Mouse (Mus musculus): Measurements from ENCODE around the gene Hoxc9. TPM values are rescaled to one million over a fixed set of nuclear protein-coding genes. Genes with fewer than 3 reads are reported as not detected.

The Hoxc9 gene
- polyA plus RNA-seq, 1 experiment from 2014 or later: not detected

DNA sequence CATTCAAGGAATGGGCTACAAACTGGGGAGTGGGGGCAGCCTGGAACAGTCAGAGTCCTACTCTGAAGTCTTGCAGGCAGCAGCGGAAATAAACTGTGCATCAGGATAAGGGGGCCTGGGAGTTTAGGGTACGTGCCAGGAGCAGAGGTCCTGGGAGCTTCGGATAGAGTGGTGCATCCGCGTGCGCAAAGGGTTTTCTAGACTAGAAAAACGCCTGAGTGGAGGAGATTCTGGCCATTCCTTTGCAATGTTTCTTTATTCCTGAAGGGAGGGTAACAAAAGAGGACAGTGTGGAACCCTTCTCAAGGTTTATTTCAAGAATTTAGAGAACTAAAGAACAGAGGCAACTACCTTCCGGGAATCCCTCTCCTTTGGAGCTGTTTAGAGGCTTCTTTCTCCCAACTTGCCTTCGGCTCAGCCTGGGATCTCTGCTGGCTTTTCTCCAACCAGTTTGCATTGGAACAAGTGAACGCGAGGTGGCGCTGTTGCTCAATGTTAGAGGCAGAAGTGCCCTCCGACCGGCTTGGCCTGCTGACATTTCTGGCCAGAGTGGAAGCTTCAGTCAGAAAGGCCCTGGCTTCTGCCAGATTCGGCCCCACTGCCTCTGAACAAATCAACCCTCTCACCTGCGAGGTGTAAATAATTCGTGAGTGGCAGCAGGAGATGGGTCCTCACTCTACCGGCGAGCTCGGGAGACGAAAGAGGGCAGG lies 11.0 kb downstream of the Hoxc9 start:
- peak; percentile 53 for ATAC-seq

GRCm38 (mm10) chr15:102988078-102988477 lies 11.8 kb downstream of the Hoxc9 start:
- peaks cover 93% of the 10 kb centered on the region for H3K27me3 ChIP-seq (replicated peaks; ENCODE audit: insufficient read depth, low read length)
- no peak overlapping the region for H3K4me2 ChIP-seq (replicated peaks; ENCODE audit: low read depth, low read length)
- no peaks in the 10 kb centered on the region for H3K9me3 ChIP-seq (ENCODE audit: low read length)
- ATAC-seq (no peak), DNase-seq (ENCODE audit: low spot score) (no peak)
- H3K36me3 ChIP-seq (ENCODE audit: insufficient read depth, low read length): no peaks in the 10 kb centered on the region
- no peak overlapping the region for H3K4me3 ChIP-seq (ENCODE audit: low read depth, low read length)
- H3K4me1 ChIP-seq (ENCODE audit: insufficient read depth, low read depth, low read length): no peaks in the 10 kb centered on the region
- TF ChIP-seq CTCF (IDR thresholded peaks at IDR 0.05) (no peak), EP300 (IDR thresholded peaks at IDR 0.05) (no peak)
- no peak overlapping the region for H3K27ac ChIP-seq (ENCODE audit: low read length)
- no peak overlapping the region for H3K9ac ChIP-seq (replicated peaks; ENCODE audit: low read depth)
- 26% methylated on average over 5 of the region's 5 CpGs for WGBS

More for the DNA sequence above, 11.0 kb downstream of the Hoxc9 start:
- H3K4me3 ChIP-seq (ENCODE audit: low read depth, low read length): no peak overlapping the region
- no peaks in the 10 kb centered on the region for H3K4me1 ChIP-seq (ENCODE audit: insufficient read depth, low read depth, low read length)
- peaks cover 92% of the 10 kb centered on the region for H3K27me3 ChIP-seq (replicated peaks; ENCODE audit: insufficient read depth, low read length)
- TF ChIP-seq EP300 (IDR thresholded peaks at IDR 0.05) (no peak), CTCF (IDR thresholded peaks at IDR 0.05) (peak; percentile 92)
- no peak overlapping the region for H3K9ac ChIP-seq (replicated peaks; ENCODE audit: low read depth)
- H3K27ac ChIP-seq (ENCODE audit: low read length): no peak overlapping the region
- 4% methylated on average over 21 of the region's 21 CpGs for WGBS
- H3K36me3 ChIP-seq (ENCODE audit: insufficient read depth, low read length): no peaks in the 10 kb centered on the region
- DNase-seq (ENCODE audit: low spot score): peak; percentile 94
- H3K4me2 ChIP-seq (replicated peaks; ENCODE audit: low read depth, low read length): no peak overlapping the region
- H3K9me3 ChIP-seq (ENCODE audit: low read length): no peaks in the 10 kb centered on the region

GRCm38 (mm10) chr15:102990461-102991397 lies 14.5 kb downstream of the Hoxc9 start, which contains the start of gene Hoxc8:
Gene Hoxc8, plus strand, starts transcription at chr15:102990607.
- WGBS: 2% methylated on average over 67 of the region's 69 CpGs
- H3K4me1 ChIP-seq (ENCODE audit: insufficient read depth, low read depth, low read length): no peaks in the 10 kb centered on the region
- no peaks in the 10 kb centered on the region for H3K36me3 ChIP-seq (ENCODE audit: insufficient read depth, low read length)
- no peak within 1 kb of the TSS for H3K4me2 ChIP-seq (replicated peaks; ENCODE audit: low read depth, low read length)
- ATAC-seq: no peak
- H3K4me3 ChIP-seq (ENCODE audit: low read depth, low read length): no peak within 1 kb of the TSS
- H3K27ac ChIP-seq (ENCODE audit: low read length): no peak within 1 kb of the TSS
- no peak within 1 kb of the TSS for H3K9ac ChIP-seq (replicated peaks; ENCODE audit: low read depth)
- H3K9me3 ChIP-seq (ENCODE audit: low read length): no peaks in the 10 kb centered on the region
- H3K27me3 ChIP-seq (replicated peaks; ENCODE audit: insufficient read depth, low read length): peaks cover 93% of the 10 kb centered on the region
- TF ChIP-seq EP300 (IDR thresholded peaks at IDR 0.05): no peak
- TF ChIP-seq CTCF (IDR thresholded peaks at IDR 0.05): no peak
- no peak for DNase-seq (ENCODE audit: low spot score)

GRCm38 (mm10) chr15:102991782-102992181 lies 15.5 kb downstream of the Hoxc9 start:
- no peak for TF ChIP-seq CTCF (IDR thresholded peaks at IDR 0.05)
- TF ChIP-seq EP300 (IDR thresholded peaks at IDR 0.05): no peak
- WGBS: 5% methylated on average over 7 of the region's 7 CpGs
- no peak for ATAC-seq
- no peaks in the 10 kb centered on the region for H3K4me1 ChIP-seq (ENCODE audit: insufficient read depth, low read depth, low read length)
- H3K4me3 ChIP-seq (ENCODE audit: low read depth, low read length): no peak overlapping the region
- no peaks in the 10 kb centered on the region for H3K9me3 ChIP-seq (ENCODE audit: low read length)
- H3K27me3 ChIP-seq (replicated peaks; ENCODE audit: insufficient read depth, low read length): peaks cover 92% of the 10 kb centered on the region
- H3K4me2 ChIP-seq (replicated peaks; ENCODE audit: low read depth, low read length): no peak overlapping the region
- no peak overlapping the region for H3K9ac ChIP-seq (replicated peaks; ENCODE audit: low read depth)
- H3K27ac ChIP-seq (ENCODE audit: low read length): no peak overlapping the region
- no peak for DNase-seq (ENCODE audit: low spot score)
- no peaks in the 10 kb centered on the region for H3K36me3 ChIP-seq (ENCODE audit: insufficient read depth, low read length)

GRCm38 (mm10) chr15:102992206-102992605 lies 16.0 kb downstream of the Hoxc9 start:
- WGBS: 3% methylated on average over 11 of the region's 11 CpGs
- ATAC-seq (no peak), DNase-seq (ENCODE audit: low spot score) (no peak)
- H3K9me3 ChIP-seq (ENCODE audit: low read length): no peaks in the 10 kb centered on the region
- H3K27ac ChIP-seq (ENCODE audit: low read length): no peak overlapping the region
- no peak overlapping the region for H3K4me3 ChIP-seq (ENCODE audit: low read depth, low read length)
- H3K27me3 ChIP-seq (replicated peaks; ENCODE audit: insufficient read depth, low read length): peaks cover 90% of the 10 kb centered on the region
- H3K4me1 ChIP-seq (ENCODE audit: insufficient read depth, low read depth, low read length): no peaks in the 10 kb centered on the region
- TF ChIP-seq EP300 (IDR thresholded peaks at IDR 0.05) (no peak), CTCF (IDR thresholded peaks at IDR 0.05) (no peak)
- H3K9ac ChIP-seq (replicated peaks; ENCODE audit: low read depth): no peak overlapping the region
- no peaks in the 10 kb centered on the region for H3K36me3 ChIP-seq (ENCODE audit: insufficient read depth, low read length)
- H3K4me2 ChIP-seq (replicated peaks; ENCODE audit: low read depth, low read length): no peak overlapping the region

DNA sequence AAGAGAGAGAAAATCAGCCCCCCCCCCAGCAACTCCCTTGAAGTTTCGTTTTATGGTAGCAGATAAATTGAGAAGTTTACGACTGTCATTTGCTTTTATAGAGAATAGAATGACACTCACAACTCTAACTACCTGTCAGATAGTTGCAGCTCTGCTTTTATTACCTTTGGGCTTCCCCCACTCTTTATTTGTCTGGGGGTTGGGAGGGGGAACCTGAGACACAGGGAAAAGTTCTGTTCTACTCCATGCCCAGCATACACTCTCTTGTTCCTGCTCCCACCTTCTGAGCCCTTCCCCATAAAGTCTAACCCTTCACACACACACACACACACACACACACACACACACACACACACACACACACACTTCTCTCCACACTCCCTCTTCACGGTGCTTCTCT lies 16.6 kb downstream of the Hoxc9 start:
- no peak for ATAC-seq
- Histone ChIP-seq H3K27me3 (replicated peaks; ENCODE audit: insufficient read depth, low read length) (peaks cover 90% of the 10 kb centered on the region), H3K4me3 (ENCODE audit: low read depth, low read length) (no peak overlapping the region), H3K27ac (ENCODE audit: low read length) (no peak overlapping the region), H3K36me3 (ENCODE audit: insufficient read depth, low read length) (no peaks in the 10 kb centered on the region), H3K9me3 (ENCODE audit: low read length) (no peaks in the 10 kb centered on the region), H3K4me1 (ENCODE audit: insufficient read depth, low read depth, low read length) (no peaks in the 10 kb centered on the region), H3K9ac (replicated peaks; ENCODE audit: low read depth) (no peak overlapping the region), H3K4me2 (replicated peaks; ENCODE audit: low read depth, low read length) (no peak overlapping the region)
- WGBS: 0% methylated on average over 3 of the region's 3 CpGs
- DNase-seq (ENCODE audit: low spot score): no peak
- TF ChIP-seq CTCF (IDR thresholded peaks at IDR 0.05): no peak
- no peak for TF ChIP-seq EP300 (IDR thresholded peaks at IDR 0.05)

All from lung, postnatal 0 days (tissue).